ENCODE assay signal across 8 mouse cellular contexts in genomic region chr7:4996003-4996895, GRCm38 (mm10). TPM values are rescaled to one million over a fixed set of nuclear protein-coding genes. Genes with fewer than 3 reads are reported as not detected.
DNase-seq lines count a peak whose midpoint lies in the region; ATAC-seq lines count a peak whose summit lies in the region.

Zfp579 (minus strand) TSS chr7:4996158.

- peaks cover 11% of the 10 kb centered on the region for H3K4me1 ChIP-seq in intestine, embryonic 14.5 days (replicated peaks; ENCODE audit: control insufficient read depth, insufficient read depth, low read length)

- peak within 1 kb of the TSS; percentile 57; the same call in 1 of the 2 replicates for H3K27ac ChIP-seq in intestine, embryonic 14.5 days (ENCODE audit: low read depth)

- intact Hi-C loops in gastrocnemius, postnatal 36 days (cut with DNase I), result no loop called here
- intact Hi-C loops in left cerebral cortex, postnatal 25 days (cut with DNase I), result loop anchor here (2.0 kb wide), 2 partner anchors 19 to 55 kb away; partner anchors contain the start of genes Fiz1, Gm44973, Zfp524 and Zfp580

- peak within 1 kb of the TSS; percentile 55 for H3K9ac ChIP-seq in intestine, embryonic 14.5 days (ENCODE audit: low read length)

- H3K4me2 ChIP-seq in intestine, embryonic 14.5 days (ENCODE audit: low read length), result peak within 1 kb of the TSS; percentile 82

- 6% methylated on average over 21 of the region's 26 CpGs for WGBS in intestine, embryonic 14.5 days

- peak; percentile 93 to 97 for DNase-seq in adrenal gland, adult (ENCODE audit: inconsistent age in 2 of 2, low spot score in 1 of 2)
- peak; percentile 90 for DNase-seq in embryo, embryonic 10 days (ENCODE audit: low spot score)
- peak; percentile 93 to 94 for DNase-seq in gastrocnemius, postnatal 36 days
- peak; percentile 97 for DNase-seq in intestine, embryonic 14.5 days (ENCODE audit: low spot score)
- DNase-seq in left cerebral cortex, postnatal 25 days (ENCODE audit: low spot score in 2 of 2), result peak; percentile 88 to 94
- DNase-seq in mesoderm, embryonic 11.5 days (ENCODE audit: low read depth, low spot score), result peak; percentile 95
- peak; percentile 84 to 86 for DNase-seq in right cerebral cortex, postnatal 36 days (ENCODE audit: low spot score in 2 of 2)

- H3K27me3 ChIP-seq in intestine, embryonic 14.5 days (replicated peaks; ENCODE audit: control insufficient read depth, insufficient read depth, low read length), result no peaks in the 10 kb centered on the region; the same call in 1 of the 2 replicates

- peak within 1 kb of the TSS; percentile 55 for H3K4me3 ChIP-seq in intestine, embryonic 14.5 days (ENCODE audit: low read depth, low read length)

- peaks cover 20% of the 10 kb centered on the region for H3K36me3 ChIP-seq in intestine, embryonic 14.5 days (ENCODE audit: control insufficient read depth, insufficient read depth, low read length)

- ATAC-seq in intestine, embryonic 14.5 days (replicated peaks; ENCODE audit: low FRiP score, low TSS enrichment, low read depth), result peak; percentile 89
- no peak for ATAC-seq in erythroid progenitor cell, adult 5-6 weeks (replicated peaks; ENCODE audit: low FRiP score, poor library complexity, severe bottlenecking)

- H3K9me3 ChIP-seq in intestine, embryonic 14.5 days (ENCODE audit: control insufficient read depth, low read length), result peaks cover 11% of the 10 kb centered on the region; the same call in 1 of the 2 replicates

RNA-seq across cellular contexts. Expression of gene Zfp579, which starts in this region (rescaled TPM):
- total RNA-seq in gastrocnemius, postnatal 36 days (2021), result 1 to 10 TPM; 7.8 to 9.5 TPM
- 30.6 and 35.4 TPM in 2 replicates for polyA plus RNA-seq in intestine, embryonic 14.5 days (2014; fragmentation: Nextera tagmentation; extraction: Ambion mirVana)
- total RNA-seq in left cerebral cortex, postnatal 25 days (2021), result 10 to 100 TPM; 24.8 to 33.7 TPM
- 9.2 TPM in 1 of 2 replicates, not detected in the other for total RNA-seq in erythroid progenitor cell, adult 5-6 weeks (2015; ENCODE audit: low replicate concordance)
- 1.8 TPM in 1 of 2 replicates, not detected in the other for total RNA-seq in erythroid progenitor cell, adult 5-6 weeks (2017; ENCODE audit: low replicate concordance)
